Mouse (Mus musculus): Measurements from ENCODE around the gene Tas1r2. TPM values are rescaled to one million over a fixed set of nuclear protein-coding genes. Genes with fewer than 3 reads are reported as not detected.

The Tas1r2 gene
- polyA plus RNA-seq, 1 experiment from 2014 or later, result not detected

- H3K27me3 ChIP-seq (ENCODE audit: insufficient read depth, low read length), result no peaks in the 10 kb centered on the region
- no peak overlapping the region for H3K4me3 ChIP-seq (ENCODE audit: low read depth, low read length)
- H3K9ac ChIP-seq, result no peak overlapping the region
- no peak for ATAC-seq (ENCODE audit: insufficient read depth)
- no peak for DNase-seq
- 0 out of 2 replicates have a peak, but pooled peaks have one; percentile 15 for TF ChIP-seq CTCF (IDR thresholded peaks at IDR 0.05; ENCODE audit: low read depth)
- no peaks in the 10 kb centered on the region for H3K36me3 ChIP-seq (ENCODE audit: insufficient read depth)
- 73% methylated on average over 22 of the region's 22 CpGs for WGBS
- H3K4me2 ChIP-seq, result no peak overlapping the region
- H3K27ac ChIP-seq (ENCODE audit: low read depth), result no peak overlapping the region
- no peaks in the 10 kb centered on the region for H3K4me1 ChIP-seq (ENCODE audit: insufficient read depth)
- H3K9me3 ChIP-seq (ENCODE audit: low read depth, low read length), result no peaks in the 10 kb centered on the region
Measured at GRCm38 (mm10) chr4:139683728-139684638, 30.6 kb downstream of the Tas1r2 start.

GRCm38 (mm10) chr4:139684639-139685017, 31.3 kb downstream of the Tas1r2 start:
- Histone ChIP-seq H3K4me3 (ENCODE audit: low read depth, low read length) (no peak overlapping the region), H3K9me3 (ENCODE audit: low read depth, low read length) (no peaks in the 10 kb centered on the region), H3K4me2 (no peak overlapping the region), H3K27ac (ENCODE audit: low read depth) (no peak overlapping the region), H3K36me3 (ENCODE audit: insufficient read depth) (no peaks in the 10 kb centered on the region), H3K9ac (no peak overlapping the region), H3K27me3 (ENCODE audit: insufficient read depth, low read length) (no peaks in the 10 kb centered on the region), H3K4me1 (ENCODE audit: insufficient read depth) (no peaks in the 10 kb centered on the region)
- WGBS, result 9% methylated on average over 3 of the region's 3 CpGs
- ATAC-seq (ENCODE audit: insufficient read depth) (no peak), DNase-seq (peak; percentile 82)
- TF ChIP-seq CTCF (IDR thresholded peaks at IDR 0.05; ENCODE audit: low read depth), result peak; percentile 85

- no peak overlapping the region for H3K4me2 ChIP-seq
- H3K36me3 ChIP-seq (ENCODE audit: insufficient read depth), result no peaks in the 10 kb centered on the region
- H3K9me3 ChIP-seq (ENCODE audit: low read depth, low read length), result no peaks in the 10 kb centered on the region
- H3K9ac ChIP-seq, result no peak overlapping the region
- no peaks in the 10 kb centered on the region for H3K27me3 ChIP-seq (ENCODE audit: insufficient read depth, low read length)
- WGBS, result 53% methylated on average over 9 of the region's 9 CpGs
- H3K4me3 ChIP-seq (ENCODE audit: low read depth, low read length), result no peak overlapping the region
- ATAC-seq (ENCODE audit: insufficient read depth) (no peak), DNase-seq (no peak)
- H3K4me1 ChIP-seq (ENCODE audit: insufficient read depth), result no peaks in the 10 kb centered on the region
- no peak for TF ChIP-seq CTCF (IDR thresholded peaks at IDR 0.05; ENCODE audit: low read depth)
- H3K27ac ChIP-seq (ENCODE audit: low read depth), result no peak overlapping the region
Measured at GRCm38 (mm10) chr4:139688058-139688457, 34.7 kb downstream of the Tas1r2 start.

- Histone ChIP-seq H3K27ac (ENCODE audit: low read depth) (no peak overlapping the region), H3K9ac (no peak overlapping the region), H3K4me2 (no peak overlapping the region), H3K9me3 (ENCODE audit: low read depth, low read length) (no peaks in the 10 kb centered on the region), H3K36me3 (ENCODE audit: insufficient read depth) (no peaks in the 10 kb centered on the region), H3K4me1 (ENCODE audit: insufficient read depth) (no peaks in the 10 kb centered on the region), H3K27me3 (ENCODE audit: insufficient read depth, low read length) (no peaks in the 10 kb centered on the region), H3K4me3 (ENCODE audit: low read depth, low read length) (no peak overlapping the region)
- TF ChIP-seq CTCF (IDR thresholded peaks at IDR 0.05; ENCODE audit: low read depth), result no peak
- ATAC-seq (ENCODE audit: insufficient read depth) (no peak), DNase-seq (no peak)
- 30% methylated on average over 7 of the region's 7 CpGs for WGBS
Measured at GRCm38 (mm10) chr4:139689627-139690269, 36.4 kb downstream of the Tas1r2 start.

- Histone ChIP-seq H3K27me3 (ENCODE audit: insufficient read depth, low read length) (no peaks in the 10 kb centered on the region), H3K4me1 (ENCODE audit: insufficient read depth) (no peaks in the 10 kb centered on the region), H3K9me3 (ENCODE audit: low read depth, low read length) (no peaks in the 10 kb centered on the region), H3K4me3 (ENCODE audit: low read depth, low read length) (no peak overlapping the region), H3K4me2 (no peak overlapping the region), H3K27ac (ENCODE audit: low read depth) (no peak overlapping the region), H3K36me3 (ENCODE audit: insufficient read depth) (no peaks in the 10 kb centered on the region), H3K9ac (no peak overlapping the region)
- no peak for TF ChIP-seq CTCF (IDR thresholded peaks at IDR 0.05; ENCODE audit: low read depth)
- DNase-seq, result no peak
- ATAC-seq (ENCODE audit: insufficient read depth), result no peak
- 30% methylated on average over 5 of the region's 5 CpGs for WGBS
Measured at GRCm38 (mm10) chr4:139693315-139693714, 40.0 kb downstream of the Tas1r2 start.

- TF ChIP-seq CTCF (IDR thresholded peaks at IDR 0.05; ENCODE audit: low read depth), result no peak
- H3K36me3 ChIP-seq (ENCODE audit: insufficient read depth), result no peaks in the 10 kb centered on the region
- no peaks in the 10 kb centered on the region for H3K4me1 ChIP-seq (ENCODE audit: insufficient read depth)
- no peaks in the 10 kb centered on the region for H3K9me3 ChIP-seq (ENCODE audit: low read depth, low read length)
- no peak overlapping the region for H3K27ac ChIP-seq (ENCODE audit: low read depth)
- WGBS, result 6% methylated on average over 9 of the region's 9 CpGs
- H3K9ac ChIP-seq, result no peak overlapping the region
- ATAC-seq (ENCODE audit: insufficient read depth), result no peak
- H3K27me3 ChIP-seq (ENCODE audit: insufficient read depth, low read length), result no peaks in the 10 kb centered on the region
- no peak overlapping the region for H3K4me3 ChIP-seq (ENCODE audit: low read depth, low read length)
- DNase-seq, result no peak
- H3K4me2 ChIP-seq, result no peak overlapping the region
Measured at GRCm38 (mm10) chr4:139697755-139698154, 44.4 kb downstream of the Tas1r2 start.

GRCm38 (mm10) chr4:139698602-139699001, 45.3 kb downstream of the Tas1r2 start:
- no peak overlapping the region for H3K9ac ChIP-seq
- DNase-seq (peak; percentile 38), ATAC-seq (ENCODE audit: insufficient read depth) (no peak)
- 23% methylated on average over 8 of the region's 8 CpGs for WGBS
- no peak overlapping the region for H3K4me3 ChIP-seq (ENCODE audit: low read depth, low read length)
- no peaks in the 10 kb centered on the region for H3K27me3 ChIP-seq (ENCODE audit: insufficient read depth, low read length)
- no peak for TF ChIP-seq CTCF (IDR thresholded peaks at IDR 0.05; ENCODE audit: low read depth)
- no peak overlapping the region for H3K4me2 ChIP-seq
- no peaks in the 10 kb centered on the region for H3K9me3 ChIP-seq (ENCODE audit: low read depth, low read length)
- H3K27ac ChIP-seq (ENCODE audit: low read depth), result no peak overlapping the region
- no peaks in the 10 kb centered on the region for H3K36me3 ChIP-seq (ENCODE audit: insufficient read depth)
- H3K4me1 ChIP-seq (ENCODE audit: insufficient read depth), result no peaks in the 10 kb centered on the region
